Mouse (Mus musculus) right cerebral cortex, adult 2 months (tissue): ENCODE measurements around the gene Myo10.

Experiments
- DNase-seq, 2 experiments: peaks; one replicate each; pipeline ENCODE4 v3.0.0; 2021 to 2022; ENCODE audit warnings: low spot score in 2 of 2

Myo10 gene

GRCm38 (mm10) chr15:25622200-25622866 is at the start of gene Myo10:
Gene Myo10, plus strand, starts transcription at chr15:25622525.
- DNase-seq = peak; percentile 88 to 89

GRCm38 (mm10) chr15:25573113-25573512 is 49.2 kb upstream of the Myo10 start:
- DNase-seq = no peak

GRCm38 (mm10) chr15:25573876-25574601 is 48.3 kb upstream of the Myo10 start:
- no peak for DNase-seq

- DNase-seq = no peak
These were observed 44.8 kb upstream of the Myo10 start for GRCm38 (mm10) chr15:25577327-25578051.

- DNase-seq = no peak
These were observed 44.0 kb upstream of the Myo10 start for GRCm38 (mm10) chr15:25578369-25578768.

GRCm38 (mm10) chr15:25580731-25581130 is 41.6 kb upstream of the Myo10 start:
- no peak for DNase-seq

- DNase-seq = no peak
These were observed 40.3 kb upstream of the Myo10 start for GRCm38 (mm10) chr15:25582055-25582454.

GRCm38 (mm10) chr15:25583361-25583760 is 39.0 kb upstream of the Myo10 start:
- no peak for DNase-seq

GRCm38 (mm10) chr15:25586828-25587227 is 35.5 kb upstream of the Myo10 start:
- no peak for DNase-seq

- no peak for DNase-seq
These were observed 34.4 kb upstream of the Myo10 start for GRCm38 (mm10) chr15:25587943-25588342.

- no peak for DNase-seq
These were observed 32.9 kb upstream of the Myo10 start for GRCm38 (mm10) chr15:25589318-25589902.

GRCm38 (mm10) chr15:25589916-25590315 is 32.4 kb upstream of the Myo10 start:
- no peak for DNase-seq

- DNase-seq = no peak
These were observed 31.4 kb upstream of the Myo10 start for GRCm38 (mm10) chr15:25590891-25591290.

GRCm38 (mm10) chr15:25591964-25592363 is 30.4 kb upstream of the Myo10 start:
- no peak for DNase-seq

GRCm38 (mm10) chr15:25593469-25594150 is 28.7 kb upstream of the Myo10 start:
- DNase-seq = no peak

GRCm38 (mm10) chr15:25598313-25598712 is 24.0 kb upstream of the Myo10 start:
- DNase-seq = no peak

GRCm38 (mm10) chr15:25602306-25602705 is 20.0 kb upstream of the Myo10 start:
- DNase-seq = no peak

- DNase-seq = no peak
These were observed 19.0 kb upstream of the Myo10 start for GRCm38 (mm10) chr15:25603286-25603685.

GRCm38 (mm10) chr15:25604231-25604630 is 18.1 kb upstream of the Myo10 start:
- no peak for DNase-seq

GRCm38 (mm10) chr15:25605376-25605775 is 16.9 kb upstream of the Myo10 start:
- DNase-seq = no peak

- DNase-seq = no peak
These were observed 13.6 kb upstream of the Myo10 start for GRCm38 (mm10) chr15:25608742-25609141.

GRCm38 (mm10) chr15:25609253-25609652 is 13.1 kb upstream of the Myo10 start:
- no peak for DNase-seq
